Mouse (Mus musculus): ENCODE measurements around the gene Olig3.

Gene Olig3

DNA sequence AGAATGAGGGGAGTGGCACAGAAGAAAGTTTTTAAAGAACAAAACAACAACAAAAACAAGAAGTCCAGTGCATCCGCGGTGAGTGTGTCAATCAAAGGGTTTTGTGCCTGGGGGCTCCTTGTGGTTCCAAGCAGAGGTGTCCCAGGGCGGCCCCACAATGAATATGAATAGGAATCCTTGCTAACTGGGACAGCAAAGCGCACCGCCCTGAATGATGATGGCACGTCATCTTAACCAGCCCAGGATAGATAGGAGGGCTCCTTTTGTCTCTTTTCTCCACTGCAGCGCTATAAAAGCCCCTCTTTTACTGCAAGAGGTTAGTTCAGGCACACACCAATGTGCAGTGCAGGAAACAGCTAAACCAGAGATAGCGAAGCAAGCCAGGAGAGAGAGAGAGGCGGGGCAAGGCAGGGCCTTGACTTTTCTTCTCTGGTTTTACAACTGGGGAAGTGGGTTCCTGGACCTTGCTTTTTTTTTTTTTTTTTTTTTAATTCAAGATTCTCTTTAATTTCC lies at the start of gene Olig3:
TSS of gene Olig3 (plus strand) at position 463 of the 513 bp plus-strand sequence.
- no peak for DNase-seq (ENCODE audit: low spot score in 2 of 2)

DNA sequence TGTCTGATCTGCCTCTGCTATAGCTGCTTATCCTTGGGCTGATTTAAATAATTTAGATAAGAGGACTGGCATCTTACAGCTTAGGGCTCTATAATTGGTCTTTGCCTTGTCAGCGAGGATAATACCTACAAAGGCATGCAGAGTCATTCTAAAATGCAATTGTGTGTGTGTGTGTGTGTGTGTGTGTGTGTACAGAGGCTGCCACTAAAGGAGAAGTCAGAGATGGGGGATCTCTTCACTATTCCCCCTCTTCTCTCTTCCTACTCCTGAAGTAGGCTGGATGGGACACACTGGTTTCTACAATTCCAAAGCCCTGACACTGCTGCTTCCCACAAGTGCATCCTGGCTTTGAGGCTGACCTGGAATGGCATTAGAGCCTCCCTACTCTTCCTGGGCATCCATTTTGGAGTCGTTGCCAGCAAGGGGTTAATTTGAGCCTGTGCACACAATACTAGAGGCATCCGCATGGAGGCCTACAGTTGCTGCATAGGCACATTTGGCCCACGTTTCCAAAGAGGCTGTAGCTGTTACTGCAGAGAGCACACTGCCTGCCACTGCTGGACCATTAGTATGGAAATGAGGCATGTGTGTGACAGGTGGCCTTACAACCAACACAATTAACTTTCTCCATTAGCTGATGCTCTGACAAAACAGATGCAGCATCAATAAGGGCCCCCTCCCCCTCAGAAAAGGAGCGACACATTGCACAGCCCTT lies 46.5 kb upstream of the Olig3 start:
- no peak for DNase-seq (ENCODE audit: low spot score in 2 of 2)

DNA sequence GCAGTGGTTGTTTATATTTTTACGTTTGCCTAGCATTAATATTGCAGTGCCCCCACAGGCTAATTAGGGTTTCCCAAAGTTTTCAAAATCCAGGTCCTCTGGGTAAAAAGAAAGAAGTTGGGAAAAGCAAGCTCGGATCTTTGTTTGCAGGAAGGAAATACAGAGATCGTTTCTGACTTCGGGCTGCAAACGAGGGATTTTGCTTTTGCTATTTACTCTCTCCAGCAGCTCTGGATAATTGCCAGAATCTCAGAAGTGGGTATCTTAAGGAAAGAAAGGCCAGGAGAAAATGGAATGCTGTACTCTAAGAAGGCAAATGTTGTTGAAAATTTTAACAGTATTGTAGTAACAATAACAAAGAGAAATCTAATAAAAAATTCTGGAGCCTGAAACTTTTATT lies 45.9 kb upstream of the Olig3 start:
- no peak for DNase-seq (ENCODE audit: low spot score in 2 of 2)

DNA sequence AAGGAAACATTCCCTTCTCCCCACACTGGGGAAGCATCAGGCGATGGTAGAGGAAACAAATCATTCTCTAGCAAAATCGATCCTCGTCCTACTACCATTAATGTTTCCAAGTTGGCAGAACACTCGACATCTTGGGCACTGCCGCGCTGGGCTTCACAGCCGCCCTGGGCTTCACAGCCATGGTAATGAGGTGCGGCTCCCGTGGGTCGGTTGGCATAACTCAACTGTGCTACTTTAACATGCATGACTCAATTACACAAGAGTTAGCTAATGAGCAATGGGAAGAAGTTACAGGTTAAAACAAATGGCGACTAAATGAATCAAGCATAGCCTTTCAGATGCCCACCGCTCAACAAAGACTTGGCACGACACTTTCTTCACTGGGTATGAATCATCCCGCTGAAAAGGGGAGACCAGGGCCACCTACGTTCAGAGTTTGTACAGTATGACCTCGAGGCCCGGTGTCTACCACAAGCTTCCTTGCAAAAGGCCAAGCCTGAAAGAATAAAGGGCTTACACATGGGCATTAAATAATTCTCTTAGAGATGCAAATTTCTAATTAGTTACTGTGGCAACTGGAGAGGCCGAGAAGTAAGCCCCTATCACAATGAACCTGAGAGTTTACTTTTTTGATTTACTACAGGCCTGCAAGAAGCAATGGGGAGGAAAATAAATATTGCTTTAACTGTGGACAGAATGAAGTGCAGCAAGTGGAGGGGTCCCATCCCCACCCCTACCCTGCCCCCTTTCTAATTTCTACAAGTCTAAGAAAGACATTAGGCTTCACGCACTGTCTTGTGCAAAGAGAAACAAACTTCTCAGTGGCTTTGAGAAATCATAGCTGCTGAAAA lies 38.1 kb upstream of the Olig3 start:
- DNase-seq (ENCODE audit: low spot score in 2 of 2), result no peak

DNA sequence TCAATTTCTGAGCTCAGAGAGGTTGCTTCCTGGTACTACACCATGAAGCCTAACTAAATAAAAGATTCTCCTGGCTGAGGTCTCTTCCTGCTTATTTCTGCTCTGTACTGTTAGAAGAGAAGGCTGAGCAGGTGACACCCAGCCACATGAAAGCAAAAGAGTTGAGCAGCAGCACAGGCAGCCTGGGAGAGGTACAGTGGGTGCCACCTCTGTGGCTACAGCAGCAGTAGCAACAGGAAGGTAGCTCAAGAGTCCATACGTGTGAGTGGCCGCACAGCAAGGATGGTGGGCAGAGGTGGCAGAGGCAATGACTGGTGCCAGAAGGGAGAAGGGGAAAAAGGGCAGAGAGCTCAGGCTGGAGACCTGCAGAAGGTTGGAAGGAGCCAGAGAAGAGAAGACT lies 34.6 kb upstream of the Olig3 start:
- DNase-seq (ENCODE audit: low spot score in 2 of 2), result no peak

DNA sequence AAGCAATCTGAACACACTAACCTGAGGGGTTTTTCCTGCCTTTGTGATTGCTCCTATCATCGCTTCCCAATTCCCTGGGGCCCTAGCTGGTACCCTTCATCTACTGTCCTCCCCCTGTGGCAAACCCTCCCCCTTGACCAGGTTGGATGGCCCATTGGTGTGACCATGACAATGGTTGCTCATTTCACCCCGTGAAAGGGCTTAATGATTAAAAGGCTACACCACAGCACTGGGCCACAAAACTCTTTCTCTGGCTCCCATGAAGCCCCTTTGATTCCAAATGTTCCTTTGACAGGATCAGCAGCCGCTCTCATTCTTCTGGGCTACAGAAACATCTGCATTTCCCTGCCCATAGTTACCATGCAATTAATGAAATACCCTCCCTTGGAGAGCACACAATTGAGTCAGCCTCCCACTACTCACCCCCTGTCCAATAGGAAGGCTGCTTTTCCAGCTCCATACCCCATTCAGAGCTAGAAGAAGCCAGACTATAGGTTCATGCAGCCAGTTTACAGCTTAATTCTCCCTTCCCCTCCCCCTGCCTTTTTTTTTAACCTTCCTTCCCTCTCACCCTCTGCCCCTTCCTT lies 27.0 kb upstream of the Olig3 start:
- no peak for DNase-seq (ENCODE audit: low spot score in 2 of 2)

DNA sequence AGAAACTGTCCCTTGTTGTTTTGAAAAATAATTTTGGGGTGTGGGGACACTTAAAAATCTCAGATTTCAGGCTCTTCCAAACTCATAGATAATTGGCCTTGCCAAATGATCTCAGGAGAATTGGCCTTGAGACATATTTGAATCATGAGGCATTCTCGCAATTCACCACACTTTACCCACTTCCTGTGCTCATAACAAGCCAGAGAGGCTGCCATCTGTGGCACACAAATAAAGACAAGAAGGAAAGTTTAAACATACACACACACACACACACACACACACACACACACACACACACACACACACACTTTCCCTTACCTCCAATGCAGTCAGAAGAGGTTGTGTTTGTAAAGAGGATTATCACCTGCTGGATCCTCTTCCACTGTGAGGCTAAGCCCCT lies 22.9 kb upstream of the Olig3 start:
- DNase-seq (ENCODE audit: low spot score in 2 of 2), result no peak

DNA sequence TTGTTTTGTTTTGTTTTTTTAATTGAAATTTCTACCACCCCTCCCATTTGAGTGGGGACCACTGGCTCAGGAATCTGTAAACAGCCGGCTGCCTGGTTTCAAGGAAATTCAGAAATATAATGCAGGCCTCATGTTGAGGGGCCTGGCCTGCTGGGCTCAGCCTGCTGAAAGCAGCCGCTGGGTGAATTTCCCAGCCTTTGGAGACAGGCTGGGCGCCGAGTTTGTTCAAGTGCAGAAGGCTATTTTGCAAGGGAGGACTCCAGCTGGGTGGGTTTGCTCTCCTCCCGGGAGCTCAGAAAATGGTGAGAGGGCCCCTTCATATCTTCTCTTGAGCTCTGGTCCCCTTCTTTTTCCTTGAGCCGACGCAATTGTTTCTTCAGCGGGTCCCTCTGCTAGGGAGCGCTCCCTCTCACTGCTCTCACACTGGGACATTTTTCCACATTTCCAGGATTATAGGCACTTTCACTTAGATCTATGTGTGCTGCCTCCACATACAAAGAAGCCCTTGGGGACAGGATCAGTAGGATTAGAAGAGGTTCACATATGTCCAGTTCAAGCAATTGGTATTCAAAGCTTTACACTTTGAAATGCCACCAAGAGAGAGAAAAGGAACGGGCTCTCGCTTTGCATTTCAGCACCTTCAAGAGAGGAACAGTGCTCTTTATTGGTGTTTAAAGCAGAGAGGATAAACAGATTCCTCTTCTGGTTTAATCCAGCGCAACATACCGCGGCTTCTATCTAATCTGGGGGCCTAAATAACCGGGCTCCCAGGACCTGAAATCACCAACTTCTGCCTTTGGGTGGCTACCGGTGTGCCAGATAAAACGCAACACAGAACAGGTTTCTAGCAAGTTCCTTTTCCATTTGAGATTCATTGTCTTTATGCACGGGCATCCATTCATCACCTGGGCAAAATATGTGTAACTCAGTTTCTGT lies 17.4 kb upstream of the Olig3 start:
- no peak for DNase-seq (ENCODE audit: low spot score in 2 of 2)

DNA sequence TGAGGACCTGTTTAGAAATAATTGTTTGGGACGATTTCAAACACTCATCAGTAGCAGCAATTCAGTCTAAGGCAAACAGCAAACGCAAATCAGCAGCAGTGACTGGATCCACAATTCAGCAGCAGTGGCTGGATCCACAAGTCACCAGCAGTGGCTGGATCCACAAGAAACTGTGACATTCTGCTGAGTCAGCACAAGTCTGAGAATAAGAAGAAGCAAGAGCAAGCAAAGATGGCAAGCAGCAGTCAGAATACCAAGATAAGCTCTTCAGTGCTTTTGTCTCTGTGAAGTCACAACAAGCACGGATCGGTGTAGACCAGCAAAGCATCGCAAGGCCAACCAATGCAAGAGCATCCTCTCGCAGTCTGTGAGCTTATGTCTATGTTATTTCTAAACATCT lies 12.3 kb upstream of the Olig3 start:
- DNase-seq (ENCODE audit: low spot score in 2 of 2), result no peak

DNA sequence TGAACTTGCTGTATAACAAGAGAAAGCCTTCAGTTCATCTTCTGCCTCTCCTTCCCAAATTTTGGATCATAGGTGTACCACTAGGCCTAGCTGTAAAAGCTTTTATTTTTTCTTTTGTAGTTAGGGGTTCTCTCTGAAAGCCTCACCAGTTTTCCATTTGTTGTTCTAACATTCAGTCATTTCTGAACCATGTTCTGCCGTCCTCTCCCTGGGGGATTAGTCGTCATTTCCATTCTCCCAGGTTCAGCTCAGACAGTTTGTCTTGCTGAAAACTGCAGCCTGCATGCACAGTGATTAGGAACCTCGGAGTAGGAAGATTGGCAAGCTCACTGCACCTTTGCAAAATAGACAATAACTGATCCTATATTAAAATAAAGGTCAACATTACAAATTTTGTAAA lies 7.0 kb upstream of the Olig3 start:
- DNase-seq (ENCODE audit: low spot score in 2 of 2), result no peak

DNA sequence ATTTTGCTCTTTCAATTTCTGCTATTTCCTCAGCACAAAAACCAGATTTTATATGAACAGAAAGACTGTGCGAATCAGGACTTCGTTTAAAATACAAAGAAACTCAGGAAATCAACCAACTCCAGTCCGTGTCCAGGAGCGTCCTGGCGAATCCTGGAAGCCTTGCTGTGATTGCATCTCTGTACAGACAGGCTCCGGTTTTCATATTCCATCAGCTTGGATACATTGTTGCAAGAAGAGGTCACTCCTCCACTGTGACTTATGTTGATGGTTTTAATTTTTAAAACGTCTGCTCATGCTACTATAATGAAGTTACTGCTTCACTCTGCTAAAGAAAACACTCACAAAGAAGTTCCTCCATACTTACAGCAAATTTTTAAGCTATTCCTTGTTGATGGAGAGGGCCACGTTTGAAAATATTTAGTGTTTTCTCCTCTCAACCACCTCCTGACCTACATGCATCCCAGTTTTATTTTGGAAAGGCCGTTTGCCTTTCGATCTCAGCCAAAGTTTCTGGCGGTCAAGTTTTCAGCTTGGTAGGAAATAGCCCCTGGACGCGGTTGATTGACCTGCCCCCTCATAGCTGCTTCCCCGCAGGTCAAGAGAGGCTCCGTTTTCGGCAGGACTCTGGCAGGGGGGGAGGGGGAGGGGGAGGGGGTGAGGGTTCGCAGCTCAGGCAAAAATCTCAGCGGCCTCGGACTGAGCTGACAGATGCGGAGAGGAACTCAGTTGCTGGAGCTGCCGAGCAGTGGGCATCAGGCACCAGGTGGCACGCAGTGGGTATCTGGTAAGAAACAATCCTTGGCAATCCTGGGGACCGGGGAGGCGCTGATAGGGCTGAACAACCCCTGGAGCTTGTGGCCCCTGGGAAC lies 4.1 kb upstream of the Olig3 start:
- DNase-seq (ENCODE audit: low spot score in 2 of 2), result no peak

DNA sequence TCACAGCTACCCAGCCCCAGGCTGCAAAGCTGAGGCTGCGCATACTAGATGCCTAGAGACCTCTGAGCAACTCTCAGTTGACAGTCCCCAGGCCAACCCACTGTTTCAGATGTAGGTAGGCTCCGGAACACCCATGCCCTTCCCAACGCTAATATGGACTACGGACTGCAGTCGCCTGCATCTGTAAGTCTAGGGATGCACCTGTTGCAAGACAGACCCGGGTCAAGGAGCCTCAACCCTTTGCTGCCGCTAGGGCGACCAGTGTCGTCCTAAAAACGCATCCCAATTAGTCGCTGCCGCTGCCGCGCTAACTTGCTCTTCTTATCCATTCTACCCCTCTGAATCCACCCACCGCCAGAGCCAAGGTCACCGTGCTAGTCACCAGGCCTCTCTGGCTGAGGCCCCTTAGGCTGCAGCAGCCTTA lies 3.4 kb upstream of the Olig3 start:
- no peak for DNase-seq (ENCODE audit: low spot score in 2 of 2)

DNA sequence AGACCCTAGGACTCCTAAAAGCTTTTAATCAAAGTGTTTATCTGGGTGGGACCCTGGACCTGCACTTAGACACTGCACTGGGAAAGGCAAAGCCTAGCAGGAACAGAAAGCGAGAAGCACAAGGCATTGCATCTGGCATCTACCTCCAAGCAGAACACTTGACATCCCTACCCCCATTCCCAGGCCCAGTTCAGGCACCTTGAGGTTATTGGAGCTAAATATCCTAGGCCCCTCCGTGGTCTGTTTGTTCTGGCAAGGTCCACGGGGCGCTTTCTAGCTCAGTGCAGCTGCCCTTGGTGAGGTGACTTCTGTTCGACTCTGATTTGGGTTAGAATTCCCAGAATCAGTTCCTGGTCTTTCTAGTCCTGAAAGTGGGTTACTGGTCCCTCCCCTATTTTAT lies 2.7 kb upstream of the Olig3 start:
- no peak for DNase-seq (ENCODE audit: low spot score in 2 of 2)

DNA sequence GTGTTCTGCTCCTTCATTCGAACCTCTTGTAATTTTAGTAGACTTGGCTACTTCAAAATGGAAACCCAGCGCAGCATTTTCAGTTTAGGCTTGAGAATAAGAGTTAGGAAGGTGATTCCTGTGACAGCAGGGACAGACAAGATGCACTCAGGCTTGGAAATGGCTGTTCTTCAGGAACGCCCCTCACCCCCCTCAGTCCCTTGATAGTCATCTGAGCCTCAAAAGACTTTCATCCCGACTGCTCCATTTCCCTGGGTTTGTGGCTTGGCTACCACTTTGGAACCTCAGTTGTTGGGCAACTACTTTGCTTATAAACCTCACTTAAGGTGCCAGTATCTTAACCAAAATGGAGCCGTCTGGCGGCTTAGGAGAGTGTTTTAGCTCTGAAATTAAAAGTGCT lies 2.2 kb upstream of the Olig3 start:
- no peak for DNase-seq (ENCODE audit: low spot score in 2 of 2)

DNA sequence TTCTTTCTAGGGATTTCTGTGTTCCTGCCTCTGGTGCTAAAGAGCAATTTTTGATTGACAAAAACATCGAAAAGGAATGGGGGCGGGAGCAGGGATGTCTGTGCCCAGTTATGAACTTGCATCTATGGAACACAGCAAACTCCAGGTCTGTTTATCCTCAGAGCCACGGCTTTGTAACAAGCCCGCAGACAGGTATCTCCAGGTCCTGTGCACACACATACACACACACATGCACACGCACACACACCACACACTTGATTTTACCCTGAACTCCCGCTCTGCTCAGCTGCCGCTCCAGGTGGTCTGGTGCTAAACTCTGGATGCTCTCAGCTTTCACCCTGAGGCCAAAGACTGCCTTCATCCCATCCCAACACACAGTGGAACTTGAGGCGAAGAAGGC lies 1.3 kb upstream of the Olig3 start:
- DNase-seq (ENCODE audit: low spot score in 2 of 2), result no peak

DNA sequence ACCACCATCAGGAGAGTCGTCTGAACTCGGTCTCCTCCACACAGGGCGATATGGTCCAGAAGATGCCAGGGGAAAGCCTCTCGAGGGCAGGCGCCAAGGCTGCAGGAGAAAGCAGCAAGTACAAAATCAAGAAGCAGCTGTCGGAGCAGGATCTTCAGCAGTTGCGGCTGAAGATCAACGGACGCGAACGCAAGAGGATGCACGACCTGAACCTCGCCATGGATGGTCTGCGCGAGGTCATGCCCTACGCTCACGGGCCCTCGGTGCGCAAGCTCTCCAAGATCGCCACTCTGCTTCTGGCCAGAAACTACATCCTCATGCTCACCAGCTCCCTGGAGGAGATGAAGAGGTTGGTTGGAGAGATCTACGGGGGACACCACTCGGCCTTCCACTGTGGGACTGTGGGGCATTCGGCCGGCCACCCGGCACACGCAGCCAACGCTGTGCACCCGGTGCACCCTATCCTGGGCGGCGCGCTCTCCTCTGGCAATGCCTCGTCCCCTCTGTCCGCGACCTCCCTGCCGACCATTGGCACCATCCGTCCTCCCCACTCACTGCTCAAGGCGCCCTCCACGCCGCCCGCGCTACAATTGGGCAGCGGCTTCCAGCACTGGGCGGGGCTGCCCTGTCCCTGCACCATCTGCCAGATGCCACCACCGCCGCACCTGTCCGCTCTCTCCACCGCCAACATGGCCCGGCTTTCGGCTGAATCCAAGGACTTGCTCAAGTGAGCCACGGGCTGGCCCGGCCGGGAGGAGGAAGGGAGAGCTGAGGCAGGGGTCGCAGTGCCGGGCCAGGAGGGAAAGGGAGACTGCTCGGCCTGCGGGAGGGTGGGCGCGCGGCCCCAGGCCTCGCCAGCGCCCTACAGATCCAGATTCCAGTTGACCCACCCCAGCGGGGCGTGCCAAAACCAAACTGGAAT lies 648 bp downstream of the Olig3 start:
- no peak for DNase-seq (ENCODE audit: low spot score in 2 of 2)

DNA sequence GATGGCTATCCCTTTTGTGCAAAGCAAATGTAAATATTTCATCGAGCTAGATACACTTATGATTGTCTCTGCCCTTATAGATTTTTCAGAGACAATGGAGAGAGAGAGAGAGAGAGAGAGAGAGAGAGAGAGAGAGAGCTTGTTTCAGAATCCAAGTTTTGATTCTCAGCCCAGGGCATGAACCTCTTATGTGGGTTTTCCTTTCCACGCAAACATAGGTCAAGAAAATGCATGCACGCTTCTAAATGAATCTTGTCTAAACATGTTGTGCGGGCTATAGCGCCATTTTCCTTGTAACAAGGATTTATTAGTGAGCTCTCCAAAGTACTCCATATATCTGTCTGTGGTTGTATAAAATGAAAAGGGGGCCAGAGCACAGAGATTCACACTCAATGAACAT lies 1.5 kb downstream of the Olig3 start:
- DNase-seq (ENCODE audit: low spot score in 2 of 2), result no peak

DNA sequence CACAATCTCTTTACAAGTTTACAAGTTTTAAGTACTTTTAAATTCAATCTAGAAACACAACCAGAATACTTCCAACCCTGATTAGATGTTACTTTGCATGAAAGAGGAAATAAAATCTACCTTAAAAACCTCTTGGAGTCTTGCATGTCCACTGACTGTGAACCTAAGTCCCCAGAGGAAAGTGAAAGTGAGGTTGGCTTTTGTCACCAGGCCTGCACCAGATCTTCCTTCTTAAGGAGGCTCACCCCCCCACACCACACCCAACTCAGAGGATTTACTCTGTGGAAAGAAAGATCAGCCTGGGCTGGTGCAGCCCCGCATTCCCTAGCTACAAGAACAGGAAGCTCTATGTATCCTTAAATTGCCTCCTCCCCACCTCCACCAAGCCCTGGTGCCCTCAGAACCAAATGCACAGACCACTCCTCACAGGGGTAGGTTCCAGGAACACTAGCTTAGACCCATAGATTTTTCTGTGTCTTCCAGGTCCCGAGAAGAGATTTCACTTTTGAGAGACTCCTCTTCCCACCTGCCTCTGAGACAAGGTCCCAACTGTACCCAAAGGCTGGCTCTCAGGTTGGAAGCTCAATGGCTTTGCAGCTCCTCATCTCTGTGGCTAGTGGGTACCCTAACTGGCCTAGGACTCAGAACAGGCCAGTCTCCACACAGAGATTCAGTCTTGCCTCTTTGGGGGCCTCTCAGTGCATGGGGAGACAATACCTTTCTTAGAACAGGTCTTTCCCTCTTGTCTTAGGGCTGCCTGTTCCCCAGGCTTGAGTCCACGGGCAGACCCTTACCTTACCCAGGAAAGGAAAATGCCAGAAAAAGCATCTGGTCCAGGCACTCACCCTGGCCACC lies 4.3 kb downstream of the Olig3 start:
- DNase-seq (ENCODE audit: low spot score in 2 of 2), result no peak

Data from frontal cortex, postnatal 36 days (tissue).